28 mouse cellular contexts compared by ENCODE assay signal in genomic region chr2:173799513-173799912, GRCm38 (mm10).
"Had no signal": no experiment of that assay in that cellular context is flagged by ENCODE, and none has a peak within 500 bp of the region (broad histone marks: within the 10 kb centered on the region; RNA-seq: fewer than 3 reads in every experiment).

No protein-coding gene starts in this region.

- H3K4me1 ChIP-seq: forebrain, embryonic 13.5 days had no signal

- H3K4me3 ChIP-seq: embryonic facial prominence, embryonic 10.5 days; embryonic facial prominence, embryonic 12.5 days; embryonic facial prominence, embryonic 13.5 days; embryonic facial prominence, embryonic 15.5 days; erythroblast, embryonic 14.5 days; forebrain, embryonic 10.5 days; forebrain, embryonic 12.5 days; forebrain, embryonic 13.5 days; forebrain, embryonic 15.5 days; gastrocnemius, adult 2 months; heart, adult 2 months had no signal

- H3K9me3 ChIP-seq: embryonic facial prominence, embryonic 10.5 days; embryonic facial prominence, embryonic 12.5 days; embryonic facial prominence, embryonic 13.5 days; embryonic facial prominence, embryonic 15.5 days; forebrain, embryonic 10.5 days; forebrain, embryonic 12.5 days; forebrain, embryonic 13.5 days; forebrain, embryonic 15.5 days had no signal

- ATAC-seq: forebrain, embryonic 13.5 days; forebrain, embryonic 14.5 days; forebrain, embryonic 15.5 days; forebrain, embryonic 16.5 days; forebrain, postnatal 0 days had no signal

- H3K4me2 ChIP-seq: embryonic facial prominence, embryonic 12.5 days; embryonic facial prominence, embryonic 13.5 days; embryonic facial prominence, embryonic 15.5 days; forebrain, embryonic 12.5 days; forebrain, embryonic 13.5 days; forebrain, embryonic 15.5 days had no signal

- H3K27me3 ChIP-seq: embryonic facial prominence, embryonic 12.5 days; embryonic facial prominence, embryonic 13.5 days; embryonic facial prominence, embryonic 15.5 days; forebrain, embryonic 12.5 days; forebrain, embryonic 13.5 days; forebrain, embryonic 15.5 days had no signal

- H3K36me3 ChIP-seq: embryonic facial prominence, embryonic 10.5 days; embryonic facial prominence, embryonic 12.5 days; embryonic facial prominence, embryonic 13.5 days; embryonic facial prominence, embryonic 15.5 days; forebrain, embryonic 10.5 days; forebrain, embryonic 12.5 days; forebrain, embryonic 15.5 days had no signal

- DNase-seq: cerebellum, adult 2 months; cerebellum, adult 8-10 months; cerebellum, adult 9-10 months; cerebellum, adult 9-11 months; cerebellum, postnatal 10 days; cerebellum, postnatal 14 days; cerebellum, postnatal 25 days; cerebellum, postnatal 36 days; embryo, embryonic 11 days; forebrain, postnatal 0 days; gastrocnemius, adult 2 months; gastrocnemius, postnatal 10 days; gastrocnemius, postnatal 14 days; gastrocnemius, postnatal 25 days; gastrocnemius, postnatal 36 days; heart, adult 18-20 months; heart, adult 2 months had no signal

- H3K27ac ChIP-seq: embryonic facial prominence, embryonic 10.5 days; embryonic facial prominence, embryonic 12.5 days; embryonic facial prominence, embryonic 13.5 days; embryonic facial prominence, embryonic 15.5 days; forebrain, embryonic 10.5 days; forebrain, embryonic 12.5 days; forebrain, embryonic 13.5 days; forebrain, embryonic 15.5 days; gastrocnemius, adult 2 months; heart, adult 2 months had no signal

- H3K9ac ChIP-seq: embryonic facial prominence, embryonic 12.5 days; embryonic facial prominence, embryonic 13.5 days; embryonic facial prominence, embryonic 15.5 days; forebrain, embryonic 12.5 days; forebrain, embryonic 13.5 days; forebrain, embryonic 15.5 days; forebrain, postnatal 0 days had no signal
